Comparison of ENCODE assay signal across 14 mouse cellular contexts in the genomic region with DNA sequence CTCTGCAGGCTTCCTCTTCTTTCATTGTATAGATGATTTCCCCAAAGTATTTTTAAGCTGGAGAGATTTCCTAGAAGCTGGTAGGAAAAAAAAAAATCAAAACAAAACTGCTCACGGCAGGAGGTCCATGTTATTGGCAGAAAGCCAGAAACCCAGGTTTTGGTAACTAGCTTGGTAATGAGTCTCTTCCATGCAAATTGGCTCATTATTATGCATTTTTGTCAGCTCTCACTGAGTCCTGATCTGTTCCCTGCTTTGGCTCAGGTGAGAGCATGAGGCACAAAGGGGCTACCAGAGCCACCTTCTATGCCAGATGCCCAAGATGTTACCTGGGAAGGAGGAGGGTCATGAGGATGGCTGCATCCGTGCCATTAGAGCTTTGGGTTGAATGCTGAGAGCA.
DNase-seq lines count a peak whose midpoint lies in the region; ATAC-seq and TF ChIP-seq lines count a peak whose summit lies in the region.
"Had no signal": no experiment of that assay in that cellular context is flagged by ENCODE, and none has a peak within 500 bp of the region (broad histone marks: within the 10 kb centered on the region; RNA-seq: fewer than 3 reads in every experiment).

No protein-coding gene starts in this region.

- WGBS in hindbrain, embryonic 12.5 days = 49% methylated on average over 2 of the region's 2 CpGs
- WGBS in hindbrain, embryonic 11.5 days = 76% methylated on average over 2 of the region's 2 CpGs
- WGBS in midbrain, embryonic 11.5 days = 71% methylated on average over 2 of the region's 2 CpGs
- WGBS in midbrain, embryonic 10.5 days = 79% methylated on average over 2 of the region's 2 CpGs
- WGBS in hindbrain, postnatal 0 days = 25% methylated on average over 2 of the region's 2 CpGs

- H3K9ac ChIP-seq in hindbrain, embryonic 12.5 days = no peak overlapping the region
- H3K9ac ChIP-seq in hindbrain, embryonic 11.5 days (ENCODE audit: low read depth, low read length) = no peak overlapping the region
- H3K9ac ChIP-seq in midbrain, embryonic 11.5 days (ENCODE audit: low read length) = no peak overlapping the region
- H3K9ac ChIP-seq in hindbrain, postnatal 0 days (replicated peaks; ENCODE audit: low read length) = no peak overlapping the region
- H3K9ac ChIP-seq: heart, embryonic 15.5 days; liver, embryonic 13.5 days had no signal

- H3K36me3 ChIP-seq in hindbrain, embryonic 12.5 days = no peaks in the 10 kb centered on the region
- H3K36me3 ChIP-seq in hindbrain, embryonic 11.5 days (ENCODE audit: control insufficient read depth, insufficient read depth, low read length) = no peaks in the 10 kb centered on the region
- H3K36me3 ChIP-seq in midbrain, embryonic 11.5 days (ENCODE audit: control insufficient read depth, insufficient read depth, low read length) = no peaks in the 10 kb centered on the region
- no peaks in the 10 kb centered on the region for H3K36me3 ChIP-seq in midbrain, embryonic 10.5 days
- no peaks in the 10 kb centered on the region for H3K36me3 ChIP-seq in hindbrain, postnatal 0 days (ENCODE audit: insufficient read depth, low read length)
- H3K36me3 ChIP-seq: heart, embryonic 15.5 days; liver, embryonic 13.5 days had no signal

- no peak for DNase-seq in hindbrain, embryonic 11.5 days (ENCODE audit: low spot score)
- peak; percentile 73 for DNase-seq in midbrain, embryonic 11.5 days (ENCODE audit: low spot score, missing footprints)
- DNase-seq in midbrain, embryonic 10.5 days (ENCODE audit: low spot score) = no peak
- DNase-seq in hindbrain, postnatal 0 days (ENCODE audit: low spot score) = peak; percentile 70
- DNase-seq in frontal cortex, postnatal 25 days (ENCODE audit: low spot score in 2 of 2) = no peak
- no peak for DNase-seq in frontal cortex, postnatal 10 days (ENCODE audit: low spot score in 2 of 2)
- DNase-seq in thymus, postnatal 14 days = no peak
- DNase-seq: gastrocnemius, postnatal 25 days; liver, embryonic 13.5 days; thymus, postnatal 36 days had no signal

- no peaks in the 10 kb centered on the region for H3K9me3 ChIP-seq in hindbrain, embryonic 12.5 days (replicated peaks)
- H3K9me3 ChIP-seq in hindbrain, embryonic 11.5 days (ENCODE audit: control insufficient read depth, low read length) = no peaks in the 10 kb centered on the region
- no peaks in the 10 kb centered on the region for H3K9me3 ChIP-seq in midbrain, embryonic 11.5 days (ENCODE audit: control insufficient read depth, low read length)
- no peaks in the 10 kb centered on the region for H3K9me3 ChIP-seq in midbrain, embryonic 10.5 days (replicated peaks)
- H3K9me3 ChIP-seq in hindbrain, postnatal 0 days (ENCODE audit: low read length) = no peaks in the 10 kb centered on the region
- H3K9me3 ChIP-seq: heart, embryonic 15.5 days; liver, embryonic 13.5 days had no signal

- H3K4me2 ChIP-seq in hindbrain, embryonic 12.5 days (replicated peaks) = no peak overlapping the region
- H3K4me2 ChIP-seq in hindbrain, embryonic 11.5 days (replicated peaks; ENCODE audit: low read depth, low read length) = no peak overlapping the region
- no peak overlapping the region for H3K4me2 ChIP-seq in midbrain, embryonic 11.5 days
- H3K4me2 ChIP-seq in hindbrain, postnatal 0 days (ENCODE audit: low read depth, low read length) = no peak overlapping the region
- H3K4me2 ChIP-seq: heart, embryonic 15.5 days; liver, embryonic 13.5 days had no signal

- TF ChIP-seq CTCF in hindbrain, postnatal 0 days (IDR thresholded peaks at IDR 0.05; ENCODE audit: low read depth) = no peak

- peak; percentile 56; the same call in 1 of the 2 replicates for ATAC-seq in hindbrain, embryonic 12.5 days (ENCODE audit: low FRiP score)
- ATAC-seq in hindbrain, embryonic 11.5 days (ENCODE audit: low FRiP score) = no peak
- ATAC-seq in midbrain, embryonic 11.5 days (ENCODE audit: low FRiP score) = no peak
- ATAC-seq in hindbrain, postnatal 0 days = no peak
- ATAC-seq: intestine, embryonic 16.5 days had no signal

- H3K27ac ChIP-seq in hindbrain, embryonic 12.5 days = no peak overlapping the region
- H3K27ac ChIP-seq in hindbrain, embryonic 11.5 days (ENCODE audit: low read depth, low read length) = no peak overlapping the region
- H3K27ac ChIP-seq in midbrain, embryonic 11.5 days (ENCODE audit: low read depth, low read length) = no peak overlapping the region
- no peak overlapping the region for H3K27ac ChIP-seq in midbrain, embryonic 10.5 days (replicated peaks)
- H3K27ac ChIP-seq in hindbrain, postnatal 0 days = no peak overlapping the region
- H3K27ac ChIP-seq: heart, embryonic 15.5 days; liver, embryonic 13.5 days; macrophage had no signal

- no peaks in the 10 kb centered on the region; the same call in 1 of the 2 replicates for H3K4me1 ChIP-seq in hindbrain, embryonic 12.5 days
- no peaks in the 10 kb centered on the region for H3K4me1 ChIP-seq in hindbrain, embryonic 11.5 days (replicated peaks; ENCODE audit: control insufficient read depth, insufficient read depth, low read length)
- no peaks in the 10 kb centered on the region for H3K4me1 ChIP-seq in midbrain, embryonic 11.5 days (ENCODE audit: control insufficient read depth, insufficient read depth, low read length)
- H3K4me1 ChIP-seq in midbrain, embryonic 10.5 days = no peaks in the 10 kb centered on the region
- no peaks in the 10 kb centered on the region for H3K4me1 ChIP-seq in hindbrain, postnatal 0 days (ENCODE audit: insufficient read depth, low read length)
- H3K4me1 ChIP-seq: heart, embryonic 15.5 days; liver, embryonic 13.5 days had no signal

- H3K4me3 ChIP-seq in hindbrain, embryonic 12.5 days = no peak overlapping the region
- no peak overlapping the region for H3K4me3 ChIP-seq in hindbrain, embryonic 11.5 days (ENCODE audit: low read depth, low read length)
- H3K4me3 ChIP-seq in midbrain, embryonic 11.5 days (ENCODE audit: low read depth, low read length) = no peak overlapping the region
- no peak overlapping the region for H3K4me3 ChIP-seq in midbrain, embryonic 10.5 days
- H3K4me3 ChIP-seq in hindbrain, postnatal 0 days (ENCODE audit: low read length) = no peak overlapping the region
- H3K4me3 ChIP-seq: heart, embryonic 15.5 days; liver, embryonic 13.5 days had no signal

- H3K27me3 ChIP-seq in hindbrain, embryonic 12.5 days = no peaks in the 10 kb centered on the region
- H3K27me3 ChIP-seq in hindbrain, embryonic 11.5 days (ENCODE audit: control insufficient read depth, insufficient read depth, low read length) = no peaks in the 10 kb centered on the region
- no peaks in the 10 kb centered on the region for H3K27me3 ChIP-seq in midbrain, embryonic 11.5 days (ENCODE audit: control insufficient read depth, insufficient read depth, low read length)
- H3K27me3 ChIP-seq in midbrain, embryonic 10.5 days (ENCODE audit: low read depth, poor library complexity, severe bottlenecking) = no peaks in the 10 kb centered on the region
- no peaks in the 10 kb centered on the region for H3K27me3 ChIP-seq in hindbrain, postnatal 0 days (ENCODE audit: insufficient read depth, low read length)
- H3K27me3 ChIP-seq: heart, embryonic 15.5 days; liver, embryonic 13.5 days had no signal

Comparison
In these comparisons a context has a peak if more than half of its experiments do, and no peak if none do; other contexts are left out.
1. DNase-seq: peak in midbrain, embryonic 11.5 days (single experiment) and hindbrain, postnatal 0 days (single experiment); none in hindbrain, embryonic 11.5 days (single experiment), midbrain, embryonic 10.5 days (single experiment), frontal cortex, postnatal 25 days (0 of 2), frontal cortex, postnatal 10 days (0 of 2) and thymus, postnatal 14 days (single experiment).